Mouse (Mus musculus) embryonic fibroblast, embryonic 13.5 days (primary cell): ENCODE results near the gene Pdxp.

Experiments
- CTCF ChIP-seq: IDR thresholded peaks from 2 replicates; pipeline ENCODE4 v1.5.1; 2011; ENCODE audit warnings: mild to moderate bottlenecking, control low read depth, low read length, moderate library complexity, borderline replicate concordance; ENCODE audit not compliant: insufficient read depth
- POLR2A ChIP-seq: IDR thresholded peaks from 2 replicates; pipeline ENCODE4 v1.6.1; 2011; ENCODE audit warnings: low read depth, mild to moderate bottlenecking, control low read depth, low read length, moderate library complexity

- TF ChIP-seq POLR2A = no peak
- TF ChIP-seq CTCF = no peak
These were observed 2.5 kb downstream of the Pdxp start for GRCm38 (mm10) chr15:78916052-78916826.
